Mouse (Mus musculus) cortical plate, adult 2 months (tissue): ENCODE measurements around the gene Prrg4.
"Not testable (repeated sequence)": the region's sequence is repeated elsewhere in the genome, so short reads cannot be mapped to it uniquely, and the experiment has no call there.

Experiments used
- CTCF ChIP-seq: fragments of 200-500 bp; IDR thresholded peaks from 2 replicates; pipeline ENCODE4 v1.5.1; 2011; ENCODE audit warnings: mild to moderate bottlenecking, control low read depth, low read length; ENCODE audit not compliant: insufficient read depth; ENCODE audit errors: extremely low read depth
- POLR2A ChIP-seq: fragments of 200-500 bp; IDR thresholded peaks from 2 replicates; pipeline ENCODE4 v1.6.1; 2011; ENCODE audit warnings: mild to moderate bottlenecking, low read length, control low read depth; ENCODE audit not compliant: insufficient read depth; ENCODE audit errors: extremely low read depth

DNA sequence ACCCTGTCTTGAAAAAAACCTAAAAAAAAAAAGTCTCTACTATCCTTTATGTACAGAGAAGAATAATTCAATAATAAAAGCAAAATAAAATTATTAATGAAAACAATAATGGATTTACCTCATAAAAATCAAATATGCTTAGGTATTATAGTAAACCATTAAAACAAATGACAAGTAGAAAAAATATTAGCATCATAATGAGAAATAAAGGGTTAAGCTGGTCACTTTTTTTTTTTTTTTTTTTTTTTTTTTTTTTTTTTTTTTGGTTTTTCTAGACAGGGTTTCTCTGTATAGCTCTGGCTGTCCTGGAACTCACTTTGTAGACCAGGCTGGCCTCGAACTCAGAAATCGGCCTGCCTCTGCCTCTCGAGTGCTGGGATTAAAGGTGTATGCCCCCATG is 8.4 kb upstream of the Prrg4 start:
- TF ChIP-seq POLR2A, CTCF: not testable (repeated sequence)
